Mouse (Mus musculus): ENCODE data around the gene Sfmbt1.
"Not testable (repeated sequence)": the region's sequence is repeated elsewhere in the genome, so short reads cannot be mapped to it uniquely, and the experiment has no call there.

The Sfmbt1 gene

DNA sequence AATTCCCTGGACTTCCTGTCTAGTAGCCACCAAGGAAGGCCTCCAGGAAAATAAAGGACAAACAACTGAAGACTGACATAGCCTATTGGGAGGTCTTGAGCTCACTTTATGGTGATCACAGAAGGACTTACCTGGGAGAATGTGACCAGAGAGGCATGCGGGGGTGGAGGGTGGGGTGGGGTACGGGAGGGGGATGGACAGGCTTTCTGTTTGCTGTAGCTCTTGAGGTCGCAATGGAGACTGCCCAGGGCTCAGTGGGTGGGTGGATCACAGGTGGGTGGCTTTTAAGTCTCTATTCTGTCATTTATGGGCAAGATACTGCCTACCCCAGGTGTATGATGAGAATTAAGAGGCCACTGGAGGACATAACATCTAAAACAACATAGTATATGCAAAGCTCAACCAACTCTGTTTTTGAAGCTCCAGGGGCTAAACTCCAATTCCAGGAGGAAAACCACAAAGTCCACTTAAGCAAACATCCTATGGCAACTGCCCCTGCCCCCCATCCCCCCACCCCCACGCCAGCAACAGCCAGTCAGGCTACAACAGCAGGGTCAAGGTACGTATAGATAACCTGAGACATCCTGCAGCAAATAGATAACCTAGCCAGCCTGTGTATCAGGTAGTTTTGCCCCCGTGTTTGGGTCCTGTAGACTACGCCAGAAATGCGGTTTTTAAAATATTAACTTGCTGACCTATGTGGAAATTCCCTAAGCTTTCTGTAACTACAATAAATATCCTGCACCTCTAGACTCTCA, 10.4 kb upstream of the Sfmbt1 start:
- H3K36me3 ChIP-seq (ENCODE audit: insufficient read depth, low read length): no peaks in the 10 kb centered on the region
- peaks cover 17% of the 10 kb centered on the region for H3K27me3 ChIP-seq (ENCODE audit: insufficient read depth, low read length)
- no peaks in the 10 kb centered on the region for H3K4me1 ChIP-seq (replicated peaks; ENCODE audit: low read depth, low read length)
- no peak for TF ChIP-seq NANOG (IDR thresholded peaks at IDR 0.05; ENCODE audit: borderline replicate concordance, low read length)
- no peak for TF ChIP-seq POU5F1 (IDR thresholded peaks at IDR 0.05; ENCODE audit: borderline replicate concordance, low read length)
- TF ChIP-seq CTCF (conservative IDR thresholded peaks at IDR 0.05; ENCODE audit: low read length): no peak
- no peak overlapping the region for H3K4me3 ChIP-seq (replicated peaks; ENCODE audit: low read length)
- no peaks in the 10 kb centered on the region for H3K9me3 ChIP-seq (ENCODE audit: low read length)

DNA sequence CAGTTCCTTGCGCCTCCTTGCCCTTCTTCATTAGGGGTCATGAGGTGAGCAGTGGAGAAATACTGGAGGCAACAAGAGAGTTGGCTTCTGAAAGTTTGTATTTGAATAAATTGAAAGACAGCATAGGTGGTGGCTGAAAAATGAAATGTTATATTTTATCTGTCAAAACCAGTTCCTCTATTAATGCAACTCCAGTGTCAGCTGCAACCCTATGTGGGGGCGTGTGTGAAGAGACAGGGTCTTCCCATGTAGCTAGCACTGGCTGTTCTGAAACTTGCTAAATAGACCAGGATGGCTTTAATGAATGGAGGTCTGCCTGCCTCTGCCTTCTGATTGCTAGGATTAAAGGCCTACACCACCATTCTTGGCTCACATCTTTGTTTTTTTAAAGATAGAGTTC, 2.8 kb upstream of the Sfmbt1 start:
- no peak overlapping the region for H3K4me3 ChIP-seq (replicated peaks; ENCODE audit: low read length)
- TF ChIP-seq CTCF (conservative IDR thresholded peaks at IDR 0.05; ENCODE audit: low read length) (no peak), POU5F1 (IDR thresholded peaks at IDR 0.05; ENCODE audit: borderline replicate concordance, low read length) (no peak)
- no peaks in the 10 kb centered on the region for H3K9me3 ChIP-seq (ENCODE audit: low read length)
- H3K27me3 ChIP-seq (ENCODE audit: insufficient read depth, low read length): peaks cover 44% of the 10 kb centered on the region
- peaks cover 10% of the 10 kb centered on the region for H3K4me1 ChIP-seq (replicated peaks; ENCODE audit: low read depth, low read length)
- H3K36me3 ChIP-seq (ENCODE audit: insufficient read depth, low read length): no peaks in the 10 kb centered on the region

DNA sequence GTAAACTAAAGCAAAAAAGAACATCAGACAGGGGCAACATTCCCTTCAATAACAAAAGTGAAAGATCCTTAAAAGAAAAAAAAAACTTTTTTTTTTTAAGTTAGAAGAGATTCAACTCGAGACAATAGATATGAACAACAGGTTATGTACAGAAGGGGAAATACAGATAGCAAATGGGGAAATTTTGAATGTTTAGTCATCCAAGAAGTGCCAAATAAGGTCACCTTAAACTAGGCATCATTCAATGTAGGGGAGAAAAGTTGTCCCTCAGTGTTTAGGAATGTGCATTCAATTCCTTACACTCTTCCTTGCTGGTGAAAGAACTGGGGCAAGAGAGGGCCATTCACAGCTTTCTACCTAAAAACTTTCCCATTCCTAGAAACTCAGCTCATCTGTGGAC, 880 bp upstream of the Sfmbt1 start:
- H3K36me3 ChIP-seq (ENCODE audit: insufficient read depth, low read length): no peaks in the 10 kb centered on the region
- H3K9me3 ChIP-seq (ENCODE audit: low read length): no peaks in the 10 kb centered on the region
- H3K27me3 ChIP-seq (ENCODE audit: insufficient read depth, low read length): peaks cover 56% of the 10 kb centered on the region
- TF ChIP-seq POU5F1 (IDR thresholded peaks at IDR 0.05; ENCODE audit: borderline replicate concordance, low read length): no peak
- TF ChIP-seq CTCF (conservative IDR thresholded peaks at IDR 0.05; ENCODE audit: low read length): no peak
- no peak for TF ChIP-seq NANOG (IDR thresholded peaks at IDR 0.05; ENCODE audit: borderline replicate concordance, low read length)
- H3K4me3 ChIP-seq (replicated peaks; ENCODE audit: low read length): no peak overlapping the region
- peaks cover 21% of the 10 kb centered on the region for H3K4me1 ChIP-seq (replicated peaks; ENCODE audit: low read depth, low read length)

DNA sequence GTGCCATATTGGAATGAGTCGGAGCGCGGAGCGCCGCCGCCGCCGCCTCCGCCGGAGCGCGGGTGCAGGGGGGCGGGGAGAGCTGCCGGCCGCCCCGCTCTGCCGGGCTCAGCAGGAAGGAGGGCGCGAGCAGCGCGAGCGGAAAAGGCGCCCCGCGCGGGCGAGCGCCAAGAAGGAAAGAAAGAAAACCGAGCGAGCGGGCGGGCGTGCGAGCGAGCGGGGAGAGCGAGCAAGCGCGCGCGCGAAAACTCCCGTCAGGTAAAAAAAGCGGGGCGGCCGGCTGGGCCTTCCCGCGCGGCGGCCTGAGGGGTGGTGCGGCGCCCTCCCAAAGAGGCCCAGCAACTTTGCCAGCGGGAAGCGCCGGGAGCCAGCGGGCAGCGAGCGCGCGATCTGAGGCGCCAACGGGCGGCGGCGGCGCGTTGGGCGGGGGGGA, 985 bp downstream of the Sfmbt1 start:
- no peak for TF ChIP-seq CTCF (conservative IDR thresholded peaks at IDR 0.05; ENCODE audit: low read length)
- TF ChIP-seq POU5F1 (IDR thresholded peaks at IDR 0.05; ENCODE audit: borderline replicate concordance, low read length): no peak
- TF ChIP-seq NANOG (IDR thresholded peaks at IDR 0.05; ENCODE audit: borderline replicate concordance, low read length): no peak

DNA sequence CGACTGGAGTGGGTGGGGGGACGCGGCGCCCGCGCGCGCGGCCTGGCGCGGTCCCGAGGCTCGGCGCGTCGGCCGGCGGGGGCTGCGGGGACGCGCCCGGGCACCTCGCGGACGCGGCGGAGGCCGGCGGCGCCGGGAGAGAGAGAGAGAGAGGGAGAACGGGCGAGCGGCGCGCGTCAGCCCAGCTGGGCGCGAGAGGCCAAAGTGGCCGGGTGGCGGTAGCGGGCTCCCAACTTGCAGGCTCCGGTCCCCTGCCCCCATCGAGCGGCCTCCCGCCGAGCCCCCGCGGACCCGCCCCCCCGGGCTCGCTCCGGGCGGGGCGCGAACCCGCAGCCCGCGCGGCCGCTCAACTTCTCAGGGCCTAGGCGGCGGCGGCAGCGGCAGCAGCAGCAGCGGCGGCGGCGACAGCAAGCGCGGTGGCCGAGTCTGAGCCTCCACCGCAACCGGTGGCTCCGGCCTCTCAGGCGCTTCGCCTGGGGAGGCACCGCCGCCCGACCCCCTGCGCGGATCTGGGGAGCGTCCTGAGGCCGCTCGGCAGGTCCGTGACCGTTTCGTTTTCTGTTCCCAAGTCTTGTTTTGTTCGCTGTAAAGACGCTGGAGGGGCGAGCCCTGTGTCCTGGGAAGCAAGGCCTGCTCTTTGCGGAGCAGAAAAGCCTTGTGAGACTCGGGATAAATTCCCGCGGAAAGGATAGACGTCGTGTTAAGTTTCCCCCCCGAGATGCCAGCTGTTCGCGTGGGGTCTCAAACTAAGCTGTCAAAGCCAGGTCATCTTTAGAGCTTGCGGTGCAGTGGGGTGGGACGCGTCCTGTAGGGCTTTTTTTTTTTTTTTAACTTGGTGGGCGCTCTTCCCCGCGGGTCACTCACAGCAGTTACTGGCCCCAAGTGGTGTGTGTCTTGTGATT, 1.7 kb downstream of the Sfmbt1 start:
- H3K36me3 ChIP-seq (ENCODE audit: insufficient read depth, low read length): no peaks in the 10 kb centered on the region
- no peak for TF ChIP-seq POU5F1 (IDR thresholded peaks at IDR 0.05; ENCODE audit: borderline replicate concordance, low read length)
- TF ChIP-seq CTCF (conservative IDR thresholded peaks at IDR 0.05; ENCODE audit: low read length): no peak
- no peak for TF ChIP-seq NANOG (IDR thresholded peaks at IDR 0.05; ENCODE audit: borderline replicate concordance, low read length)
- H3K9me3 ChIP-seq (ENCODE audit: low read length): no peaks in the 10 kb centered on the region

More for the DNA sequence above, 985 bp downstream of the Sfmbt1 start:
- Histone ChIP-seq H3K4me1 (replicated peaks; ENCODE audit: low read depth, low read length) (peaks cover 21% of the 10 kb centered on the region), H3K9me3 (ENCODE audit: low read length) (no peaks in the 10 kb centered on the region), H3K27me3 (ENCODE audit: insufficient read depth, low read length) (peaks cover 51% of the 10 kb centered on the region), H3K36me3 (ENCODE audit: insufficient read depth, low read length) (no peaks in the 10 kb centered on the region), H3K4me3 (replicated peaks; ENCODE audit: low read length) (peak overlapping the region; percentile 90)

DNA sequence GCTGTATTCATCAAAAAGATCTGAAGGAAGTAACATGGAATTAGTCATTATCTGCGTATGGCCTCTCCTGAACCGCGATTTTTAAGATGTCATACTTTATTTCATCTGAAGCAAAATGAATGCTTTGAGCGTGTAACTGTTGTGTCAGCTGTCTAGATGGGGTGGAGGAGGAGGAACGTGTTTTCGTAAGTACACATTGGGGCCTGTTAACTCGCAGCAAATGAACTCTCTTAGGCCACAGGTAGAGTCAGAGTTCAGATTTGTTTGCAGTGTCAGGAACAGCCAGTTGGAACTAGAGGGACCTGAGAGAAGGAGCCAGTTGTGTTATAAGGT, 2.3 kb downstream of the Sfmbt1 start:
- Histone ChIP-seq H3K27me3 (ENCODE audit: insufficient read depth, low read length) (peaks cover 45% of the 10 kb centered on the region), H3K9me3 (ENCODE audit: low read length) (no peaks in the 10 kb centered on the region), H3K4me3 (replicated peaks; ENCODE audit: low read length) (peak overlapping the region; percentile 90), H3K36me3 (ENCODE audit: insufficient read depth, low read length) (no peaks in the 10 kb centered on the region), H3K4me1 (replicated peaks; ENCODE audit: low read depth, low read length) (peaks cover 21% of the 10 kb centered on the region)
- TF ChIP-seq POU5F1 (IDR thresholded peaks at IDR 0.05; ENCODE audit: borderline replicate concordance, low read length) (no peak), CTCF (conservative IDR thresholded peaks at IDR 0.05; ENCODE audit: low read length) (no peak), NANOG (IDR thresholded peaks at IDR 0.05; ENCODE audit: borderline replicate concordance, low read length) (no peak)

More for the DNA sequence above, 1.7 kb downstream of the Sfmbt1 start:
- H3K4me3 ChIP-seq (replicated peaks; ENCODE audit: low read length): peak overlapping the region; percentile 90
- H3K4me1 ChIP-seq (replicated peaks; ENCODE audit: low read depth, low read length): peaks cover 21% of the 10 kb centered on the region
- peaks cover 48% of the 10 kb centered on the region for H3K27me3 ChIP-seq (ENCODE audit: insufficient read depth, low read length)

DNA sequence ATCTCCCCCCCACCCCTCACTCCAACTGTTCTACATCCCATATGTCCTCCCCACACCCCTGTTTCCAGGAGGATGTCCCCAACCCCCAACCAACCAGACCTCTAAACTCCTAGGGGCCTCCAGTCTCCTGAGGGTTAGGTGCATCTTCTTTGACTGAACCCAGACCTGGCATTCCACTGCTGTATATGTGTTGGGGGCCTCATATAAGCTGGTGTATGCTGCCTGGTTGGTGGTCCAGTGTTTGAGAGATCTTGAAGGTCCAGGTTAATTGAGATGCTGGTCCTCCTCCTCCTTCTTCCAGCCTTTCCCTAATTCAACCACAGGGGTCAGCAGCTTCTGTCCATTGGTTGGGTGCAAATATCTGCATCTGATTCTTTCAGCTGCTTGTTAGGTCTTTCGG, 4.0 kb downstream of the Sfmbt1 start:
- not testable (repeated sequence) for H3K4me3 ChIP-seq (replicated peaks; ENCODE audit: low read length); H3K36me3 ChIP-seq (ENCODE audit: insufficient read depth, low read length); H3K9me3 ChIP-seq (ENCODE audit: low read length)
- H3K4me1 ChIP-seq (replicated peaks; ENCODE audit: low read depth, low read length): peaks cover 21% of the 10 kb centered on the region
- H3K27me3 ChIP-seq (ENCODE audit: insufficient read depth, low read length): peaks cover 38% of the 10 kb centered on the region

DNA sequence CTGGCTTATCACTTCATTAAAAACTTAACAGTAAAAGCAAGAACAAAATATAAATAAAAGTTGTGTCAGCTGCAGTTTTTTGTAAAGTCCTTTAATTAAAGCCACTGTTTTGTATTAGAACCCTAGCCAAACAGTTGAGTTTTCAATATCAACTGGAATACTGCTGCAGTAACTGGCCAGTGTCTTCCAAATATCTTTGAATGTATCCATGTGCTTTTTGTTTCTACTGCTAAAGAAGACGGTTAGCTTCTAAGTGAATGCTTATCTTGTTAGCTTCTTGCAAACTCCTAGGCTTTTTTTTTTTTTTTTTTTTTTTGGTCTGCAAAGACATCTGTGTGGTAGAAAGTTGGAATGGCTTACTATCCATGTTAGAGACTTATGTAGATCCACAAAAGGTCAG, 4.9 kb downstream of the Sfmbt1 start:
- H3K36me3 ChIP-seq (ENCODE audit: insufficient read depth, low read length): no peaks in the 10 kb centered on the region
- H3K4me3 ChIP-seq (replicated peaks; ENCODE audit: low read length): no peak overlapping the region
- no peaks in the 10 kb centered on the region for H3K9me3 ChIP-seq (ENCODE audit: low read length)
- no peak for TF ChIP-seq POU5F1 (IDR thresholded peaks at IDR 0.05; ENCODE audit: borderline replicate concordance, low read length)
- no peak for TF ChIP-seq NANOG (IDR thresholded peaks at IDR 0.05; ENCODE audit: borderline replicate concordance, low read length)
- no peak for TF ChIP-seq CTCF (conservative IDR thresholded peaks at IDR 0.05; ENCODE audit: low read length)
- H3K27me3 ChIP-seq (ENCODE audit: insufficient read depth, low read length): peaks cover 32% of the 10 kb centered on the region
- peaks cover 21% of the 10 kb centered on the region for H3K4me1 ChIP-seq (replicated peaks; ENCODE audit: low read depth, low read length)
